Mouse (Mus musculus) cerebellum, adult 2 months (tissue): Measurements from ENCODE around the gene Ncoa3.

ENCODE experiments used
- CTCF ChIP-seq: fragments of 200-500 bp; IDR thresholded peaks from 2 replicates; pipeline ENCODE4 v1.5.1; 2011; ENCODE audit warnings: low read depth, mild to moderate bottlenecking, control low read depth, low read length, moderate library complexity, borderline replicate concordance; ENCODE audit not compliant: insufficient read depth
- POLR2A ChIP-seq: fragments of 200-500 bp; IDR thresholded peaks from 2 replicates; pipeline ENCODE4 v1.6.1; 2011; ENCODE audit warnings: low read length, control low read depth, borderline replicate concordance; ENCODE audit not compliant: insufficient read depth

DNA sequence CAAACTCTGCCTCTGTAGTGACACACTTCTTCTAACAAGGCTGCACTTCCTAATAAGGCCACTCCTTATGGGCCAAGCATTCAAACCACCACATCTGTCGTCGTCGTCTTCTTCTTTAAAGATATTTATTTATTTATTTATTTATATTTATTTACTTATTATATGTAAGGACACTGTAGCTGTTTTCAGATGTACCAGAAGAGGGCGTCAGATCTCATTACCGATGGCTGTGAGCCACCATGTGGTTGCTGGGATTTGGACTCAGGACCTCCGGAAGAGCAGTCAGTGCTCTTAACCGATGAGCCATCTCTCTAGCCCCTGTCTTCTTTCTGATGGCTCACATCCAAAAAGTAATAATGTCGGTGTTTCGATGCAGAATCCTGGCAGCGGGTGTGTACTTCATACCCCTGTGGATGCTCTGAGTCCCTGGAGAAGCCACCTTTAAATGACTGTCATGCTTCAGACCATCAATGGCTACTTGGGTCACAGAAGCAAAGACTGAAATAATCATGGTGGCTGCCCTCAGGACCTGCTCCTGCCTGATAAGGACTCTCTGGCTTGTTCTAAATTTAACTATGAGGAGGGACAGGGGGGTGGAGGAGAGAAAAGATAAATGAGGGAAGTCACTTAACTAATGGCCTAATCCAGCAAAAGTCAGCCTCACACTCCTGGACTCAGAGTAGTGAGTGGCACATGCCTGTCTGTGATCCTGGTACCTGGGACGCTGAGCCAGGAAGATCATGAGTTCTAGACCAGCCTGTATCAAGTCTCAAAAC lies 47.7 kb upstream of the Ncoa3 start:
- TF ChIP-seq CTCF: no peak
- no peak for TF ChIP-seq POLR2A
